Mouse (Mus musculus) MEL (cell line): ENCODE measurements around the gene Slc25a21. TPM values are rescaled to one million over a fixed set of nuclear protein-coding genes. Genes with fewer than 3 reads are reported as not detected.
A peak's percentile ranks its signal among the peaks of the same experiment; 100 is the strongest.

Source experiments
- DNase-seq: peaks from one replicate; pipeline ENCODE4 v3.0.0; 2011; ENCODE audit warnings: low read depth, low spot score
- H3K27ac ChIP-seq: 2 replicates; pipeline ENCODE4 v1.5.1; 2012; ENCODE audit warnings: low read depth, mild to moderate bottlenecking, control low read depth, low read length, moderate library complexity; ENCODE audit not compliant: control insufficient read depth
- H3K27me3 ChIP-seq, 2 experiments: fragments of 150-350 bp in 1 of 2; sonication (generic) in 1 of 2; 2 replicates each; pipeline ENCODE4 v1.6.1; 2012; ENCODE audit warnings: low read length in 2 of 2, mild to moderate bottlenecking in 2 of 2, improper control_type of control experiment in 1 of 2, moderate library complexity in 1 of 2; ENCODE audit not compliant: insufficient read depth in 2 of 2, control insufficient read depth in 1 of 2
- H3K36me3 ChIP-seq, 2 experiments: 2 replicates each; pipeline ENCODE4 v1.6.1; 2012 to 2014; ENCODE audit warnings: low read length in 2 of 2, improper control_type of control experiment in 1 of 2, inconsistent platforms in 1 of 2, mild to moderate bottlenecking in 1 of 2; ENCODE audit not compliant: insufficient read depth in 2 of 2, control insufficient read depth in 1 of 2
- H3K4me1 ChIP-seq, 2 experiments: fragments of 150-350 bp in 1 of 2; sonication (generic) in 1 of 2; 2 replicates each; pipeline ENCODE4 v1.6.1; 2012; ENCODE audit warnings: low read length in 2 of 2, improper control_type of control experiment in 1 of 2, mild to moderate bottlenecking in 1 of 2; ENCODE audit not compliant: insufficient read depth in 2 of 2, control insufficient read depth in 1 of 2
- H3K4me3 ChIP-seq, 2 experiments: fragments of 150-350 bp in 1 of 2; sonication (generic) in 1 of 2; 2 replicates each; pipeline ENCODE4 v1.5.1; 2012; ENCODE audit warnings: low read depth in 2 of 2, low read length in 2 of 2, mild to moderate bottlenecking in 2 of 2, moderate library complexity in 2 of 2, control low read depth in 1 of 2, improper control_type of control experiment in 1 of 2; ENCODE audit not compliant: control insufficient read depth in 1 of 2, insufficient read depth in 1 of 2
- H3K79me2 ChIP-seq: 2 replicates; pipeline ENCODE4 v1.6.1; 2012; ENCODE audit warnings: mild to moderate bottlenecking, low read length, moderate library complexity; ENCODE audit not compliant: control insufficient read depth, poor library complexity, insufficient read depth
- H3K9ac ChIP-seq: 2 replicates; pipeline ENCODE4 v1.6.1; 2012; ENCODE audit warnings: low read depth, mild to moderate bottlenecking, control low read depth, low read length, moderate library complexity; ENCODE audit not compliant: control insufficient read depth, poor library complexity, severe bottlenecking
- H3K9me3 ChIP-seq: fragments of 150-350 bp; sonication (generic); replicated peaks from 2 replicates; pipeline ENCODE4 v1.6.1; 2012; ENCODE audit warnings: mild to moderate bottlenecking, low read length, improper control_type of control experiment, moderate library complexity; ENCODE audit not compliant: insufficient read depth
- BHLHE40 ChIP-seq: IDR thresholded peaks from 2 replicates; pipeline ENCODE4 v1.6.1; 2012; ENCODE audit warnings: low read depth, mild to moderate bottlenecking, inconsistent platforms, low read length, improper control_type of control experiment, borderline replicate concordance
- CTCF ChIP-seq, 3 experiments: IDR thresholded peaks in 2 of 3; conservative IDR thresholded peaks in 1 of 3; 2 replicates each; pipeline ENCODE4 v1.5.1; 2011 to 2012; ENCODE audit warnings: low read length in 3 of 3, low read depth in 2 of 3, mild to moderate bottlenecking in 2 of 3, improper control_type of control experiment in 1 of 3, inconsistent platforms in 1 of 3, mixed read lengths in 1 of 3, moderate library complexity in 1 of 3; ENCODE audit not compliant: control insufficient read depth in 1 of 3, insufficient read depth in 1 of 3, poor library complexity in 1 of 3, severe bottlenecking in 1 of 3
- EP300 ChIP-seq, 2 experiments: IDR thresholded peaks; 2 replicates each; pipeline ENCODE4 v1.6.1; 2011; ENCODE audit warnings: improper control_type of control experiment in 2 of 2, low read length in 2 of 2, low read depth in 1 of 2, mild to moderate bottlenecking in 1 of 2
- GABPA ChIP-seq: IDR thresholded peaks from 2 replicates; pipeline ENCODE4 v1.6.1; 2012; ENCODE audit warnings: low read depth, mild to moderate bottlenecking, inconsistent platforms, low read length, improper control_type of control experiment, moderate library complexity
- HCFC1 ChIP-seq: IDR thresholded peaks from 2 replicates; pipeline ENCODE4 v1.6.1; 2012; ENCODE audit warnings: low read depth, mild to moderate bottlenecking, inconsistent platforms, low read length, improper control_type of control experiment, moderate library complexity
- JUND ChIP-seq: IDR thresholded peaks from 2 replicates; pipeline ENCODE4 v1.6.1; 2011; ENCODE audit warnings: low read depth, mild to moderate bottlenecking, improper control_type of control experiment, low read length
- KAT2A ChIP-seq: conservative IDR thresholded peaks from 2 replicates; pipeline ENCODE4 v1.6.1; 2012; ENCODE audit warnings: low read depth, low read length, improper control_type of control experiment, inconsistent platforms
- MAX ChIP-seq: IDR thresholded peaks from 2 replicates; pipeline ENCODE4 v1.6.1; 2011; ENCODE audit warnings: low read length, improper control_type of control experiment
- MAZ ChIP-seq: IDR thresholded peaks from 2 replicates; pipeline ENCODE4 v1.6.1; 2012; ENCODE audit warnings: low read depth, mild to moderate bottlenecking, inconsistent platforms, low read length, improper control_type of control experiment
- MEF2A ChIP-seq: IDR thresholded peaks from 2 replicates; pipeline ENCODE4 v1.6.1; 2014; ENCODE audit warnings: low read depth, mild to moderate bottlenecking, inconsistent platforms, low read length, improper control_type of control experiment; ENCODE audit not compliant: poor library complexity, insufficient replicate concordance, severe bottlenecking; ENCODE audit errors: extremely low read depth
- MXI1 ChIP-seq: IDR thresholded peaks from 2 replicates; pipeline ENCODE4 v1.6.1; 2011; ENCODE audit warnings: mild to moderate bottlenecking, low read depth, low read length, improper control_type of control experiment
- MYB ChIP-seq: IDR thresholded peaks from 2 replicates; pipeline ENCODE4 v1.6.1; 2011; ENCODE audit warnings: mild to moderate bottlenecking, low read depth, low read length, improper control_type of control experiment
- NELFE ChIP-seq: IDR thresholded peaks from 2 replicates; pipeline ENCODE4 v1.6.1; 2011; ENCODE audit warnings: low read depth, low read length, improper control_type of control experiment
- POLR2A ChIP-seq, 2 experiments: IDR thresholded peaks; 2 replicates each; pipeline ENCODE4 v1.6.1; 2011 to 2012; ENCODE audit warnings: low read length in 2 of 2, mild to moderate bottlenecking in 2 of 2, control low read depth in 1 of 2, improper control_type of control experiment in 1 of 2, low read depth in 1 of 2, moderate library complexity in 1 of 2; ENCODE audit not compliant: control insufficient read depth in 1 of 2, insufficient read depth in 1 of 2, poor library complexity in 1 of 2
- POLR2AphosphoS5 ChIP-seq: IDR thresholded peaks from 2 replicates; pipeline ENCODE4 v1.6.1; 2012; ENCODE audit warnings: low read depth, borderline replicate concordance, mild to moderate bottlenecking, inconsistent platforms, low read length, moderate library complexity, mixed read lengths
- RAD21 ChIP-seq: IDR thresholded peaks from 2 replicates; pipeline ENCODE4 v1.6.1; 2011; ENCODE audit warnings: mild to moderate bottlenecking, low read depth, low read length, improper control_type of control experiment
- RCOR1 ChIP-seq: IDR thresholded peaks from 2 replicates; pipeline ENCODE4 v1.6.1; 2012; ENCODE audit warnings: low read depth, mild to moderate bottlenecking, inconsistent platforms, low read length, improper control_type of control experiment
- SIN3A ChIP-seq: IDR thresholded peaks from 2 replicates; pipeline ENCODE4 v1.6.1; 2012; ENCODE audit warnings: low read length, improper control_type of control experiment, inconsistent platforms
- SMC3 ChIP-seq: IDR thresholded peaks from 2 replicates; pipeline ENCODE4 v1.6.1; 2011; ENCODE audit warnings: low read depth, low read length, improper control_type of control experiment
- TBP ChIP-seq: IDR thresholded peaks from 2 replicates; pipeline ENCODE4 v1.8.0; 2011; ENCODE audit warnings: low read depth, low read length, improper control_type of control experiment
- TCF12 ChIP-seq: IDR thresholded peaks from 2 replicates; pipeline ENCODE4 v1.6.1; 2014; ENCODE audit warnings: low read depth, mild to moderate bottlenecking, inconsistent platforms, low read length, improper control_type of control experiment, moderate library complexity
- UBTF ChIP-seq: IDR thresholded peaks from 2 replicates; pipeline ENCODE4 v1.6.1; 2012; ENCODE audit warnings: low read depth, mild to moderate bottlenecking, inconsistent platforms, low read length, improper control_type of control experiment, moderate library complexity, borderline replicate concordance; ENCODE audit not compliant: insufficient read depth
- USF1 ChIP-seq: IDR thresholded peaks from 2 replicates; pipeline ENCODE4 v1.6.1; 2014; ENCODE audit warnings: low read depth, mild to moderate bottlenecking, inconsistent platforms, low read length, improper control_type of control experiment, moderate library complexity
- ZC3H11A ChIP-seq: IDR thresholded peaks from 2 replicates; pipeline ENCODE4 v1.6.1; 2012; ENCODE audit warnings: low read depth, mild to moderate bottlenecking, inconsistent platforms, low read length, improper control_type of control experiment
- ZKSCAN1 ChIP-seq: IDR thresholded peaks from 2 replicates; pipeline ENCODE4 v1.6.1; 2012; ENCODE audit warnings: low read depth, mild to moderate bottlenecking, inconsistent platforms, low read length, improper control_type of control experiment, moderate library complexity
- ZMIZ1 ChIP-seq: IDR thresholded peaks from 2 replicates; pipeline ENCODE4 v1.6.1; 2012; ENCODE audit warnings: low read depth, mild to moderate bottlenecking, inconsistent platforms, low read length, improper control_type of control experiment, moderate library complexity
- ZNF384 ChIP-seq: IDR thresholded peaks from 2 replicates; pipeline ENCODE4 v1.6.1; 2012; ENCODE audit warnings: low read depth, mild to moderate bottlenecking, inconsistent platforms, low read length, improper control_type of control experiment
- polyA plus RNA-seq, 2 experiments: library from polyadenylated mRNA; stranded (reverse) in 1 of 2; unstranded in 1 of 2; fragments of >175 nt in 1 of 2; fragments of >200 nt in 1 of 2; gene quantifications; 2 replicates each; pipeline versions ENCODE4 v1.2.1 to v1.2.4; 2012; ENCODE audit warnings: low replicate concordance in 2 of 2, low read depth in 1 of 2; ENCODE audit not compliant: insufficient read length in 2 of 2, insufficient read depth in 1 of 2, missing spikeins in 1 of 2
- total RNA-seq: library from RNA; depleted of rRNA; stranded (reverse); fragments of 300-350 nt; gene quantifications from 2 replicates; pipeline ENCODE4 v1.2.3, GENCODE M21; 2012

Slc25a21 gene
- total and polyA plus RNA-seq, 3 experiments, result 14.7 to 18.3 TPM; not detected in 1

GRCm38 (mm10) chr12:57231085-57231875 lies 34.0 kb upstream of the Slc25a21 start:
- peaks cover 42% of the 10 kb centered on the region for H3K79me2 ChIP-seq
- DNase-seq, result peak; percentile 68
- TF ChIP-seq SIN3A, result 0 out of 2 replicates have a peak, but pooled peaks have one; percentile 40
- no peak for TF ChIP-seq UBTF
- TF ChIP-seq RAD21, result peak; percentile 2; the same call in 1 of the 2 replicates
- TF ChIP-seq TBP, result peak; percentile 32; the same call in 1 of the 2 replicates
- 0 out of 2 replicates have a peak, but pooled peaks have one; percentile 20 for TF ChIP-seq HCFC1
- TF ChIP-seq SMC3, result 0 out of 2 replicates have a peak, but pooled peaks have one; percentile 14
- peak in 2 of 3 experiments; percentile 28 to 32; a peak in 3 of 6 replicates for TF ChIP-seq CTCF (IDR thresholded peaks at IDR 0.05 in 2 of 3, conservative IDR thresholded peaks at IDR 0.05 in 1 of 3; ENCODE audit: control insufficient read depth in 1 of 3, insufficient read depth in 1 of 3, low read depth in 2 of 3, low read length in 3 of 3, poor library complexity in 1 of 3, severe bottlenecking in 1 of 3)
- TF ChIP-seq BHLHE40, result no peak
- H3K27me3 ChIP-seq, result no peaks in the 10 kb centered on the region
- no peaks in the 10 kb centered on the region for H3K9me3 ChIP-seq
- H3K9ac ChIP-seq, result peak overlapping the region; percentile 94
- peak overlapping the region; percentile 85 for H3K27ac ChIP-seq
- H3K4me1 ChIP-seq, result peaks cover 9 to 18% of the 10 kb centered on the region in 2 experiments
- peaks cover 9 to 22% of the 10 kb centered on the region in 2 experiments for H3K36me3 ChIP-seq
- H3K4me3 ChIP-seq, result peak overlapping the region; percentile 95 to 98

GRCm38 (mm10) chr12:57230192-57230706 lies 33.0 kb upstream of the Slc25a21 start, which contains the start of the genes Prps1l3 and Mipol1:
Gene Prps1l3, plus strand, starts transcription at chr12:57230412.
Gene Mipol1, plus strand, starts transcription at chr12:57230427.
- Histone ChIP-seq H3K27ac (peak within 1 kb of the TSS; percentile 98), H3K36me3 (peaks cover 6 to 18% of the 10 kb centered on the region in 2 experiments), H3K4me1 (peaks cover 9 to 18% of the 10 kb centered on the region in 2 experiments), H3K9ac (peak within 1 kb of the TSS; percentile 94), H3K79me2 (peaks cover 36% of the 10 kb centered on the region), H3K4me3 (peak within 1 kb of the TSS; percentile 95 to 98), H3K27me3 (no peaks in the 10 kb centered on the region), H3K9me3 (no peaks in the 10 kb centered on the region)
- DNase-seq, result peak; percentile 96
- TF ChIP-seq ZC3H11A (no peak), TBP (peak; percentile 80), RCOR1 (no peak), ZKSCAN1 (no peak), BHLHE40 (no peak), SIN3A (peak; percentile 59; the same call in 1 of the 2 replicates), POLR2A (IDR thresholded peaks at IDR 0.05; ENCODE audit: control insufficient read depth in 1 of 2, insufficient read depth in 1 of 2, low read depth in 1 of 2, low read length in 2 of 2, poor library complexity in 1 of 2) (peak; percentile 85 to 92), MXI1 (peak; percentile 80), MEF2A (no peak), ZMIZ1 (peak; percentile 87), POLR2AphosphoS5 (no peak; the same call in 1 of the 2 replicates), USF1 (peak; percentile 47; the same call in 1 of the 2 replicates), MAX (peak; percentile 93), NELFE (peak; percentile 90), KAT2A (no peak; the same call in 1 of the 2 replicates), MAZ (peak; percentile 56; the same call in 1 of the 2 replicates), UBTF (no peak), JUND (no peak), TCF12 (peak; percentile 41), RAD21 (no peak), MYB (no peak), ZNF384 (no peak), GABPA (no peak), EP300 (IDR thresholded peaks at IDR 0.05; ENCODE audit: low read depth in 1 of 2, low read length in 2 of 2) (no peak)
